Mouse (Mus musculus): Measurements from ENCODE around the gene Foxp1.
A peak's percentile ranks its signal among the peaks of the same experiment; 100 is the strongest.

Foxp1 gene

DNA sequence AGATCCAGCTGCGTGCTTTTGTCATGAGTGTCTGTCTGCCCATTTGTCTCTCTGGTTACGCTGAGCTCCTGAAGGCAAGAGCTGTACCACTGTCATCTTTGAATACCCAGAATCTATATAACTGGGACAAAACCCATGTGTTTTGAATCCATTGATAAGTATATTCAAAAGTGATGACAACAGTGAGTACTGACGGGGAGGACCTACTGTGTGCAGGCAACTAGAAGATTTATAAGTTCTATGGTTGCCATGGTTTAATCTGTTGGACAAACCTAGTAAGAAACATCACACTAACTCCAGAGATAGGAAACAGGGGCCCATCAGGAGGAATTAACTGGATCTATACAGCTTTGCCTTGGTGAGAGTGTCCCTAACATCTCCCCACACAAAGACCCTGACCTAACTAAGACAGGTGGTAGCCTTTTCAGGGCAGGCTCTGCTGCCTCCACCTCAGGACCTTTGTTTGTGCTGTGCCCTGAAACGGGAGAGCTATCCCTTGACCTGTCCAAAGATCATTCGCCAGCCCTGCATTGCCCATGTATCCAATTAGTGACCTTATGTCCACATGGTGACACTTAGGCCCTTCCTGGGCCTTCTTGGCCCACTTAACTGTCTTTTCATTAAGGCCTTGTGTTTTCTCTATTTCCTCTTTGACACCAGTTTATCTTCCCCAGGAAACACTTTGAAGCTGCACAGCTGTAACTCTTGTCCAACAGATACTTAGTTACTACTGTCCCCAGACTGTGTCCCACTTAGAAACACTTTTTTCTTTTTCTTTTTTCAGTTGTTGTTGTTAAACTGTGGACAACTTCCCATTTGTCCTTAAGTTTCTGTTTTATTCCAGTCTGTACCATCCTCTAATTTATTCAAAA, 530.4 kb downstream of the Foxp1 start:
- no peak for DNase-seq (ENCODE audit: low read depth)

DNA sequence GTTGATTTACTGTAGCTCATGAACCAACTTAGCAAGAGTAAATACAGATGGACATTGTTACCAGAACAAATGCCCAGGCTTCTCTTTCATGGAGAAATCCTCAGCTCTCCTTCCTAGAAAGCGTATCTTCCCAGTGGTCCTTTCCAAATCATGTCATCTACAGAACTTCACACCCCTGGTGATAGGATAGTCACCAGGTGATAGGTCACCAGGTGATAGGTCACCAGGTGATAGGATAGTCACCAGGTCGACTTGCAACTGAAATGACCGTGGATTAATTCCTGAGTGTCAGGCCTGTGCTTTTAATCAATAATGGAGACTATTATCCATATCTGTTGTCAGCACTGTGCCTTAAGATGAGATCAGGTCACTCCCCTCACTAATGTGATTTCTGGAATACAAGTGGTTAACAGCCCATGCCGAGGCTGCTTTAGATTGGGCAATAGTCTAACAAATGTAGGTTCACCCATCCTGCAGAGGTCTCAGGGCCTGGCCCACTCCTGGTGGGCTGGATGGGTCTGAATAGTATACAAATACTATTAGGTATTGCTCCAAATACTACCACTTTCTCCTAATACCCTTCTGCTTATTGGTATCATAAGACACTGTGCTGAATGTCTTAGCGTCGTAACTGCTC, 534.9 kb downstream of the Foxp1 start:
- DNase-seq (ENCODE audit: low read depth): no peak

- DNase-seq (ENCODE audit: low read depth): no peak
Measured at GRCm38 (mm10) chr6:98985452-98985851, 537.1 kb downstream of the Foxp1 start.

- DNase-seq (ENCODE audit: low read depth): no peak
Measured at GRCm38 (mm10) chr6:98984626-98985025, 537.9 kb downstream of the Foxp1 start.

GRCm38 (mm10) chr6:98984026-98984425, 538.5 kb downstream of the Foxp1 start:
- no peak for DNase-seq (ENCODE audit: low read depth)

DNA sequence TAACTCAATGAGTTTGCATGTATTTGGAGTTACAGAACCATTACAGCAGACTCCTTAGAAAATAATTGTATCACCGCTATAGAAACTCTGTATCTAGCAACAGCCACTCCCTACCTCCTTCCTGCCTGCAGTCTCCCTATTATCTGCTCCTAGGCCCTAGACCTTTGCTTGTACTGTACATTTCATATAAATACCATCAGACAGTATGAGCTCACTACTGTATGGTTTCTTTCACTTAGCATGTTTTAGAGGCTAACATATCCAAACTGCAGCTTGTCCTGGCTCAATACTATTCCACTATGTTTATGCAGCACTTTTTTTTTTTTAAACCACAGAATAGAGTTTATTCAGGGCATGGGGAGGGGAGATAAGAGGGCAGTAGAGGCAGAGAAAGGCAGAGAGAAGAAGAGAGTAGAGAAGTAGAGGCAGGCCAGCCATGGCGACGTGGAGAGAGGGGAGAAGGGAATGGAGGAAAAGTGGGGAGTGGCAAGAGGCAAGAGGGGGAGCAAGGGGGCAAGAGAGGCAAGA, 539.1 kb downstream of the Foxp1 start:
- no peak for DNase-seq (ENCODE audit: low read depth)

- DNase-seq (ENCODE audit: low read depth): no peak
Measured at GRCm38 (mm10) chr6:98981265-98981664, 541.3 kb downstream of the Foxp1 start.

DNA sequence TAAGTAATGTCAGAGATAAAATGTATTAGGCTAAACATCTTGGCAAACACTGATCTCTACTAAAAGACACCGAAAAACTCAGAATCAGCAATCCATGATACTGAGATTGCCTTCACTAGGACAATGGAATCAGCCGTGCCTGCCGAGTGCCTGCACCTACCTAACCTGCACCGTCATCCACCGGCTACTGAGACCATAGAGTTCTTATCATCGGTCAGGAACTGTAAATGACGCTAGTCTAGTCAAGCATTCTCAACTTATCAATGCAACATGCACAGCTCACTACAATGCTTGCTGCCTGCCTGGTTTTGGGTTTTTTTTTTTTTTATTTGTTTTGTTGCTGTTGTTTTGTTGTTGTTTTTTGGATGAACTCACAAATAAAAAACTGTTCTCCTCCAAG, 542.1 kb downstream of the Foxp1 start:
- no peak for DNase-seq (ENCODE audit: low read depth)

GRCm38 (mm10) chr6:98980001-98980400, 542.5 kb downstream of the Foxp1 start:
- no peak for DNase-seq (ENCODE audit: low read depth)

GRCm38 (mm10) chr6:98977806-98978205, 544.7 kb downstream of the Foxp1 start:
- DNase-seq (ENCODE audit: low read depth): peak; percentile 80

DNA sequence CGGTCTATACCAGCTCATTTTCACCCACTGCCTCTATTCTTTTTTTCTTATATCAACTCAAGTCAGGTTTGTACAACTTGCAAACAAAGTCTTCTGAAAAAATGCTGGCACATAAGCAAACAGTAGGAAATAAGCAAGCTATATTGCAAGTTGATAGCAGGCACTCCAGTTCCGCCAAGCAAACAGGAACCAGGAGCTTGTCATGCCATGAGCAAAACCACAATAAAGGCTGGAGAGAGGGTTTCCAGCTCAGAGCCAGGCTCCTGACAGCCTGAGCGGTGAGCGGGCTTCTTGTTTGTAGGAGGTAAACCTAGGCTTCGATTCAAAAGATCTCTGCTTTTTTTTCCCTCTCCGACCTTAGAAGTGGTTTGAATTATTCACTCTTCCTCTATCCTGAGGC, 546.6 kb downstream of the Foxp1 start:
- DNase-seq (ENCODE audit: low read depth): no peak

- no peak for DNase-seq (ENCODE audit: low read depth)
Measured at GRCm38 (mm10) chr6:98973433-98973832, 549.1 kb downstream of the Foxp1 start.

GRCm38 (mm10) chr6:98972404-98972803, 550.1 kb downstream of the Foxp1 start:
- DNase-seq (ENCODE audit: low read depth): no peak

DNA sequence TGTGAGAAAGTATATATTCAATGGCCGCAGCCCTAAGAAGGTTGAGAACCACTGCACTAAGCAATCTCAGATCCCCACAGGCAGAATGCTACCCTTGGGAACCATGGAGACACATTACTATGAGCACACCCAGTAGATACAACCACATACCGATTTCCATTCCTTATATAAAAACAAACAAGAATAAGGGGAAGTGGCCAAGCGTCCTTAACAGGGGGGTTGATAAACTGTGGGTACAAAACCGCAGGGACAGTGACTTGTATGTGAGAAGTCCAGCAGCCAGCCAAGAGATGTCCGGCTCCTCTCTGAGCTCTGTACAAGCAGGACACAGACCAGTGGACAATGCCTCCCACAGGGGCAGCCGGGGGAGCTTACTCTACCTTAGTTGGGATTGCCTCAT, 563.2 kb downstream of the Foxp1 start:
- DNase-seq (ENCODE audit: low read depth): peak; percentile 84

- DNase-seq (ENCODE audit: low read depth): no peak
Measured at GRCm38 (mm10) chr6:98956522-98957169, 565.9 kb downstream of the Foxp1 start.

GRCm38 (mm10) chr6:98955706-98956105, 566.8 kb downstream of the Foxp1 start:
- no peak for DNase-seq (ENCODE audit: low read depth)

DNA sequence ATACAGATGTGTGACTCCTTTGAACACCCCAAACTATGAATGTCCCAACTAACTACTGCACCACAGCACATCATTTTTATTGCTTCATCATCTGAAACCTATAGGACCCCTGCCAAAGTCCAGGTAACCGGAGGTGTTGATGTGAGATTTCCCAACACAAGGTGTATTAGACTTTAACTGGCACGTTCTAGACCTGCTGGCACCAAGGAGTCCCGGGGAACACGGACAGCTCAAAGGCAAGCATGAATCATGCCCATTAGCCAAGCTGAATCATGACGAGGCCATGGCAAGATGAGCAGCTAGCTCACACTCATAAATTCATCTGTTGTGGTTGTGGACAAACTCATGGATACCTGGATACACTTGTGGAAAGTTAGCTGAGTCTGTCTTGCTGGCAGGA, 568.1 kb downstream of the Foxp1 start:
- no peak for DNase-seq (ENCODE audit: low read depth)

- DNase-seq (ENCODE audit: low read depth): no peak
Measured at GRCm38 (mm10) chr6:98949703-98950191, 572.8 kb downstream of the Foxp1 start.

GRCm38 (mm10) chr6:98949286-98949685, 573.2 kb downstream of the Foxp1 start:
- no peak for DNase-seq (ENCODE audit: low read depth)

GRCm38 (mm10) chr6:98948153-98949141, 574.1 kb downstream of the Foxp1 start:
- DNase-seq (ENCODE audit: low read depth): no peak

DNA sequence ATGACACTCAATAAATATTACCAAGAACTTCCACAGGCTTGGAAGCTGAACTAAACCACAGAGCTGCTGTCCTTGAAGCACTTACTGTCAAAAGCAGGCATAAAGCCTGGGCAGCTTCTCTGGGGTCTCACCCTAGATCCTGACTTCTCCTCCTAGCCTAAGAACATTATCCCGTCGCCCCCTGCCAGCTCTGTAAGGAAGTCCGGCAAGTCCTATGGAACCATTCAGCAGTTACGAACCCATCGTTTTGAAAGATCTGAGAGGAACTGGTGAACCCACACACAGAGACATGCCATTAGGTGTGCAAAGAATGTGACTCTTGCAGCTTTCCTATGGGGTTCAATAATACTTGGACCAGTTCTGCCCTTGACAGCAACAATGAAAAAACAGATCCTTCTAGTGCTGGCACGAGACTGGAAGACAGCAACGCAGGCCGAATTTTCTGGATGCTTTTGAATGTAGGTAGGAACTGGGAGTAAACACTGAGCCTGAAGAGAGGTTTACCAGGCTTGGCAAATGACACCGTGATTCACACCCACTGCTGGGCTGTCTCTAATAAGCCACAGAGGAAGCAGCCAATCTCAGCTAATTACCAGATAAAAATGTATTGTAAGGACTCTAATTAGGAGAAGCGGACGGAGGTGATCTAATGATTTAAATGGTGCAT, 574.9 kb downstream of the Foxp1 start:
- no peak for DNase-seq (ENCODE audit: low read depth)
